Mouse (Mus musculus) heart, postnatal 10 days (tissue): ENCODE measurements around the gene Rest. TPM values are rescaled to one million over a fixed set of nuclear protein-coding genes. Genes with fewer than 3 reads are reported as not detected.
"Not testable (repeated sequence)": the region's sequence is repeated elsewhere in the genome, so short reads cannot be mapped to it uniquely, and the experiment has no call there.

Source experiments
- DNase-seq, 2 experiments: peaks; one replicate each; pipeline ENCODE4 v3.0.0; 2021
- intact Hi-C: fragments of 180-260 bp; cut with DNase I; formaldehyde crosslinking; loops from one replicate; pipeline ENCODE4 v1.15.1; 2025
- total RNA-seq, 2 experiments: library from RNA; stranded (reverse); gene quantifications; 2 replicates each; pipeline ENCODE4 v1.2.3; 2021

Rest gene
- total RNA-seq: 10 to 100 TPM; 22.6 to 27.8 TPM

GRCm38 (mm10) chr5:77265081-77265670 is at the start of gene Rest:
Gene Rest (plus strand): TSS chr5:77265491.
- DNase-seq: peak; percentile 84
- intact Hi-C loops: no loop called here

GRCm38 (mm10) chr5:77217211-77217610 is 48.1 kb upstream of the Rest start:
- intact Hi-C loops: loop anchor here (1.0 to 5.0 kb wide), 4 partner anchors 35 to 219 kb away; no protein-coding TSS in a partner anchor
- DNase-seq: peak; percentile 81 to 87

- intact Hi-C loops: loop anchor here (1.0 to 5.0 kb wide), 4 partner anchors 35 to 219 kb away; no protein-coding TSS in a partner anchor
- no peak for DNase-seq
These were observed 47.6 kb upstream of the Rest start for GRCm38 (mm10) chr5:77217724-77218123.

- intact Hi-C loops: no loop called here
These were observed 42.0 kb upstream of the Rest start for GRCm38 (mm10) chr5:77223043-77223975.

GRCm38 (mm10) chr5:77228986-77229385 is 36.3 kb upstream of the Rest start:
- intact Hi-C loops: no loop called here
- DNase-seq: no peak

More at GRCm38 (mm10) chr5:77223043-77223975, 42.0 kb upstream of the Rest start:
- peak in 1 of 2 experiments; percentile 33 for DNase-seq

- intact Hi-C loops: not testable (repeated sequence)
These were observed 33.4 kb upstream of the Rest start for GRCm38 (mm10) chr5:77231863-77232262.

GRCm38 (mm10) chr5:77234921-77235320 is 30.4 kb upstream of the Rest start:
- no peak for DNase-seq
- intact Hi-C loops: no loop called here

More at GRCm38 (mm10) chr5:77231863-77232262, 33.4 kb upstream of the Rest start:
- not testable (repeated sequence) for DNase-seq

- intact Hi-C loops: no loop called here
- DNase-seq: no peak
These were observed 28.2 kb upstream of the Rest start for GRCm38 (mm10) chr5:77237104-77237503.

- intact Hi-C loops: no loop called here
- DNase-seq: no peak
These were observed 20.8 kb upstream of the Rest start for GRCm38 (mm10) chr5:77244331-77244987.

- no peak for DNase-seq
- intact Hi-C loops: no loop called here
These were observed 19.9 kb upstream of the Rest start for GRCm38 (mm10) chr5:77245463-77245786.

GRCm38 (mm10) chr5:77245787-77246671 is 19.3 kb upstream of the Rest start:
- DNase-seq: peak in 1 of 2 experiments; percentile 31
- intact Hi-C loops: no loop called here

GRCm38 (mm10) chr5:77250083-77250482 is 15.2 kb upstream of the Rest start:
- intact Hi-C loops: no loop called here
- DNase-seq: no peak

- DNase-seq: no peak
- intact Hi-C loops: no loop called here
These were observed 13.6 kb upstream of the Rest start for GRCm38 (mm10) chr5:77251656-77252055.

GRCm38 (mm10) chr5:77252115-77252827 is 13.0 kb upstream of the Rest start:
- no peak for DNase-seq
- intact Hi-C loops: no loop called here

GRCm38 (mm10) chr5:77253154-77253553 is 12.1 kb upstream of the Rest start:
- no peak for DNase-seq
- intact Hi-C loops: no loop called here

GRCm38 (mm10) chr5:77254402-77254801 is 10.9 kb upstream of the Rest start:
- DNase-seq: no peak
- intact Hi-C loops: no loop called here

- intact Hi-C loops: no loop called here
- DNase-seq: no peak
These were observed 7.7 kb upstream of the Rest start for GRCm38 (mm10) chr5:77257603-77258002.

- DNase-seq: no peak
- intact Hi-C loops: no loop called here
These were observed 6.0 kb upstream of the Rest start for GRCm38 (mm10) chr5:77259315-77259714.

GRCm38 (mm10) chr5:77260141-77260540 is 5.2 kb upstream of the Rest start:
- intact Hi-C loops: no loop called here
- no peak for DNase-seq

- intact Hi-C loops: no loop called here
- DNase-seq: no peak
These were observed 4.2 kb upstream of the Rest start for GRCm38 (mm10) chr5:77261137-77261536.
